Mouse (Mus musculus): Measurements from ENCODE around the gene Gm17364. TPM values are rescaled to one million over a fixed set of nuclear protein-coding genes. Genes with fewer than 3 reads are reported as not detected.
A peak's percentile ranks its signal among the peaks of the same experiment; 100 is the strongest.

Gm17364 gene
- polyA plus RNA-seq, 1 experiment = not detected

DNA sequence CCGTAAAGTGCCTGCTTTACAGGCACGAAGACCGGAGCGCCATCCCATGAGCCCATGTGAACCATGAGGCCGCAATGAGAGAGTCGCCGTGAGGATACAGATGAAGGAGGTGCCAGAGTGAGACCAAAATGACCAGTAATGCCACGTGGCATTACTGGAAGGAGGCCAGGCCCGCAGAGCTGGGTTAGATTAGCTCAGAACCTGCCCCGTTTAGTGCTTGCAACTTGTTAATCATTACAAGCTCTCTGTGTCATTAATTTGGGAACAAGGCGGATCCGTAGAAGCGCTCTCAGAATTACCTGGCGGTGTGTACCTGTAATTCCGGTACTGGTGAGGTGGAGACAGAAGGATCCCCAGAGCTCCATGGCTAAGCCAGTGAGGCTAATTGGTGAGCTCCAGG, 41.6 kb downstream of the Gm17364 start:
- DNase-seq (ENCODE audit: low read depth) = no peak
- TF ChIP-seq POLR2A (IDR thresholded peaks at IDR 0.05; ENCODE audit: borderline replicate concordance, extremely low read depth, insufficient read depth, insufficient read length, poor library complexity, severe bottlenecking) (no peak), CTCF (IDR thresholded peaks at IDR 0.05; ENCODE audit: borderline replicate concordance, extremely low read depth, insufficient read depth, insufficient read length) (no peak)

- peak; percentile 95 for DNase-seq (ENCODE audit: low read depth)
- no peak for TF ChIP-seq CTCF (IDR thresholded peaks at IDR 0.05; ENCODE audit: borderline replicate concordance, extremely low read depth, insufficient read depth, insufficient read length)
- TF ChIP-seq POLR2A (IDR thresholded peaks at IDR 0.05; ENCODE audit: borderline replicate concordance, extremely low read depth, insufficient read depth, insufficient read length, poor library complexity, severe bottlenecking) = no peak
These were observed 42.3 kb downstream of the Gm17364 start for GRCm38 (mm10) chr13:41231389-41231983.

DNA sequence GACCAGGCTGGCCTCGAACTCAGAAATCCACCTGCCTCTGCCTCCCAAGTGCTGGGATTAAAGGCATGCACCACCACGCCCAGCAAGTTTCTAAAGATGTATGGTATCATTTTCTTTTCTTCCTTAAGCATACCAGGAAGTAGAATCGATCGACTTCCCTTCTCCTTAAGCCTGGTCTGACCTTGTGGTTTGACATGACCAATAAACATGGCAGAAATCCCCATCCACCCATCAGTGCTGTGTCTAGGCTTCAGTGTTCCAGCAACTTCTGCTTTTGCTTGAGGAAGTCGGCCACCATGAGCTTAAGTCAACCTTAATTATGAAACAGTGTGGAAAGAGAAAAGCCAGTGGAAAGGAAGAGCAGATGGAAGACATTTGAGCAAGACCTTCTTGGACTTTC, 43.5 kb downstream of the Gm17364 start:
- TF ChIP-seq POLR2A (IDR thresholded peaks at IDR 0.05; ENCODE audit: borderline replicate concordance, extremely low read depth, insufficient read depth, insufficient read length, poor library complexity, severe bottlenecking) (no peak), CTCF (IDR thresholded peaks at IDR 0.05; ENCODE audit: borderline replicate concordance, extremely low read depth, insufficient read depth, insufficient read length) (no peak)
- no peak for DNase-seq (ENCODE audit: low read depth)

GRCm38 (mm10) chr13:41228060-41228459, 45.7 kb downstream of the Gm17364 start:
- DNase-seq (ENCODE audit: low read depth) = no peak
- TF ChIP-seq POLR2A (IDR thresholded peaks at IDR 0.05; ENCODE audit: borderline replicate concordance, extremely low read depth, insufficient read depth, insufficient read length, poor library complexity, severe bottlenecking) = no peak
- no peak for TF ChIP-seq CTCF (IDR thresholded peaks at IDR 0.05; ENCODE audit: borderline replicate concordance, extremely low read depth, insufficient read depth, insufficient read length)

DNA sequence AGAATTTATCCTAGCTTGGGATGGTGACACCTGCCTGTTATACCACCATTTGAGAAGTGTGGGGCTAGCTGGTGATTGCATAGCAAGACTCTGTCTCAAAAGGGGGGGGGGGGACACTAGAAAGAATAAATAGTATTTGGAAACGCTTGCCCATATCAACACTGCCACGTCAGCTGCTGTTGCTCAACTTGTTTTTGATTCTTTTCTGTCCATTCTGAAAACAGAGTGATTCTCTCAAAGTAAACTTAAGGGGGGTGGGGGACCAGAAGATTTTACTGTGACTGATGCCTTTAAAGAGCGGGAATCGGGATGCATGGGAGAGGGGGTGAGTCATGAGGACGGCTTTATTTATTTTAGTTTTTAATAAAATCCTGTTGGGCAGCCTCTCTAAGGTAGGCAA, 47.3 kb downstream of the Gm17364 start:
- no peak for TF ChIP-seq CTCF (IDR thresholded peaks at IDR 0.05; ENCODE audit: borderline replicate concordance, extremely low read depth, insufficient read depth, insufficient read length)
- DNase-seq (ENCODE audit: low read depth) = no peak

Other genes starting within 250 kb of the Gm17364 start
- 1.3 and 1.7 TPM in 2 replicates for gene Mak, start 194.3 kb downstream of the Gm17364 start, polyA plus RNA-seq (2012; rRNA removed)
- not detected in 2 replicates for gene Gcm2, start 162.9 kb downstream of the Gm17364 start, polyA plus RNA-seq (2012; rRNA removed)
- 0.04 TPM in 1 of 2 replicates, not detected in the other for gene Sycp2l, start 159.7 kb downstream of the Gm17364 start, polyA plus RNA-seq (2012; rRNA removed)
- 35.0 and 39.5 TPM in 2 replicates for gene Elovl2, start 53.6 kb downstream of the Gm17364 start, polyA plus RNA-seq (2012; rRNA removed)
- gene Smim13, start 24.1 kb downstream of the Gm17364 start, polyA plus RNA-seq (2012; rRNA removed) = 17.3 and 24.5 TPM in 2 replicates
- 14.1 and 14.2 TPM in 2 replicates for gene Nedd9, start 213.4 kb upstream of the Gm17364 start, polyA plus RNA-seq (2012; rRNA removed)

Measured in brain, embryonic 14.5 days (tissue).